Mouse (Mus musculus) heart, embryonic 12.5 days (tissue): ENCODE measurements around the gene Cdh22. TPM values are rescaled to one million over a fixed set of nuclear protein-coding genes. Genes with fewer than 3 reads are reported as not detected.

Source experiments
- ATAC-seq: fragments of 200-750 bp; cut with Nextera tagmentation; 2 replicates; pipeline ENCODE4 v1.8.0; 2017; ENCODE audit warnings: moderate TSS enrichment, moderate library complexity; ENCODE audit not compliant: insufficient number of reproducible peaks, low FRiP score
- H3K27ac ChIP-seq: fragments of 300-500 bp; sonication (generic); 2 replicates; pipeline ENCODE4 v1.5.1; 2016; ENCODE audit warnings: mild to moderate bottlenecking, moderate library complexity; ENCODE audit not compliant: poor library complexity, severe bottlenecking
- H3K27me3 ChIP-seq: fragments of 300-500 bp; sonication (generic); replicated peaks from 2 replicates; pipeline ENCODE4 v1.6.1; 2016; ENCODE audit warnings: mild to moderate bottlenecking, moderate library complexity
- H3K36me3 ChIP-seq: fragments of 300-500 bp; sonication (generic); 2 replicates; pipeline ENCODE4 v1.6.1; 2016; ENCODE audit warnings: mild to moderate bottlenecking, moderate library complexity
- H3K4me1 ChIP-seq: fragments of 300-500 bp; sonication (generic); replicated peaks from 2 replicates; pipeline ENCODE4 v1.6.1; 2016; ENCODE audit warnings: mild to moderate bottlenecking
- H3K4me2 ChIP-seq: fragments of 300-500 bp; sonication (generic); 2 replicates; pipeline ENCODE4 v1.6.1; 2016; ENCODE audit warnings: mild to moderate bottlenecking, moderate library complexity
- H3K4me3 ChIP-seq: fragments of 300-500 bp; sonication (generic); 2 replicates; pipeline ENCODE4 v1.5.1; 2016; ENCODE audit warnings: mild to moderate bottlenecking
- H3K9ac ChIP-seq: fragments of 300-500 bp; sonication (generic); 2 replicates; pipeline ENCODE4 v1.6.1; 2016; ENCODE audit warnings: mild to moderate bottlenecking, moderate library complexity
- H3K9me3 ChIP-seq: fragments of 300-500 bp; sonication (generic); replicated peaks from 2 replicates; pipeline ENCODE4 v1.6.1; 2016; ENCODE audit warnings: mild to moderate bottlenecking, moderate library complexity
- WGBS: fragments of 180-500 bp; shearing (Covaris S2); methylation state at CpG from one replicate; pipeline ENCODE4 v1.1.7; 2016; 5-methylcytosine and 5-hydroxymethylcytosine counted together
- polyA plus RNA-seq: library from polyadenylated mRNA; unstranded; fragments of >200 nt; fragmentation: Nextera tagmentation; extraction: Ambion mirVana; gene quantifications from 2 replicates; pipeline ENCODE4 v1.2.1, GENCODE M21; 2016

Cdh22 gene
- polyA plus RNA-seq, 1 experiment from 2014 or later, result not detected

- peaks cover 12% of the 10 kb centered on the region; the same call in 1 of the 2 replicates for H3K4me1 ChIP-seq
- ATAC-seq, result no peak
- no peak overlapping the region for H3K27ac ChIP-seq
- no peak overlapping the region for H3K4me2 ChIP-seq
- no peaks in the 10 kb centered on the region for H3K9me3 ChIP-seq
- peaks cover 88% of the 10 kb centered on the region for H3K27me3 ChIP-seq
- no peaks in the 10 kb centered on the region for H3K36me3 ChIP-seq
- no peak overlapping the region for H3K4me3 ChIP-seq
- WGBS, result 63% methylated on average over 8 of the region's 8 CpGs
- H3K9ac ChIP-seq, result no peak overlapping the region
Observed at GRCm38 (mm10) chr2:165078045-165078444, 156.6 kb downstream of the Cdh22 start.

- H3K9me3 ChIP-seq, result no peaks in the 10 kb centered on the region
- no peak overlapping the region for H3K4me3 ChIP-seq
- no peak for ATAC-seq
- H3K4me1 ChIP-seq, result peaks cover 12% of the 10 kb centered on the region; the same call in 1 of the 2 replicates
- peaks cover 96% of the 10 kb centered on the region for H3K27me3 ChIP-seq
- H3K4me2 ChIP-seq, result no peak overlapping the region
- no peaks in the 10 kb centered on the region for H3K36me3 ChIP-seq
- H3K27ac ChIP-seq, result no peak overlapping the region
- no peak overlapping the region for H3K9ac ChIP-seq
- 9% methylated on average over 9 of the region's 9 CpGs for WGBS
Observed at GRCm38 (mm10) chr2:165077055-165077454, 157.6 kb downstream of the Cdh22 start.

DNA sequence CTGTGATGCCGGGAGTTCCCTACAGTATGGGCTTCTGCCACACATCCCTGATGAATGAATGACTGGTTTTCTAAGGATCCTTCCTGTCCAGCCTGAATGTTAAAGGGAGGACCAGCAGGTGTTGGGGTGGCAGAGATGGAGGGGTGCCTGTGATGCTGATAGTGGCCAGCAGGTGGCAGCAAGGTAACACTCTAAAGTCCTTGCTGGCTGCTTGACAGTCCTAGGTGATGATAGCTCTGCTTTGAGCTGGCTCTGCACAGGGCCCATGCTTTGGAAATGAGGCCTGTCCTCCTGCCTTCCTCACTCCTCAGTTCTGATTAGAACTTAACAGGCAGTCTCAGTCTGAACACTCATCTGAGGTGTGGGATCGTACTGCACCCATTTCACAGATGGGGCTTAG is 159.7 kb downstream of the Cdh22 start:
- ATAC-seq, result 0 out of 2 replicates have a peak, but pooled peaks have one; percentile 27
- Histone ChIP-seq H3K9ac (no peak overlapping the region), H3K4me2 (no peak overlapping the region), H3K4me1 (peaks cover 12% of the 10 kb centered on the region), H3K27me3 (peaks cover 94% of the 10 kb centered on the region), H3K9me3 (no peaks in the 10 kb centered on the region), H3K4me3 (no peak overlapping the region), H3K27ac (no peak overlapping the region), H3K36me3 (no peaks in the 10 kb centered on the region)
- 32% methylated on average over 2 of the region's 2 CpGs for WGBS

- 27% methylated on average over 11 of the region's 11 CpGs for WGBS
- H3K36me3 ChIP-seq, result no peaks in the 10 kb centered on the region
- peak; percentile 54; the same call in 1 of the 2 replicates for ATAC-seq
- H3K4me1 ChIP-seq, result peaks cover 12% of the 10 kb centered on the region
- no peak overlapping the region for H3K4me3 ChIP-seq
- no peak overlapping the region for H3K9ac ChIP-seq
- H3K4me2 ChIP-seq, result no peak overlapping the region
- no peak overlapping the region for H3K27ac ChIP-seq
- peaks cover 94% of the 10 kb centered on the region for H3K27me3 ChIP-seq
- no peaks in the 10 kb centered on the region for H3K9me3 ChIP-seq
Observed at GRCm38 (mm10) chr2:165074081-165074884, 160.4 kb downstream of the Cdh22 start.

DNA sequence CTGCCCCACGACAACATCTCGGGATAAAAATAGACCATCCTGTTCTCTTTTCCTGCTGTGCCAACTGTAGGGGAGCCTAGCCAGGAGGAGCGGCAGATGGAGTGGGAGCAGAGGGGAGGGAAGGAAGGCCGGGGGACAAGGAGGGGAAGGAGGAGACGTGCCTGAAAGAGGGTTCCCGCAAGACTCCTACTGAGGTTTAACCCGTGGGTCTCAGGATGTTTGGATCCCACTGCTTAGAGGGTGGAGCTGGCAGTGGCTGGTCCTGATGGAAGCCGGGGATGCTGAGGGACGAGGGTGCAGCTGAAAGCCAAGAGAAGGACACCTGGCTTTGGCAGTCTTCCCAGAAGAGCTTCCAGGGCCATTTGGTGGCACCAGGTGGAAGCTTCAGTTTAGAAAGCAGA is 161.3 kb downstream of the Cdh22 start:
- H3K4me1 ChIP-seq, result peaks cover 12% of the 10 kb centered on the region
- no peaks in the 10 kb centered on the region for H3K36me3 ChIP-seq
- no peaks in the 10 kb centered on the region for H3K9me3 ChIP-seq
- peaks cover 92% of the 10 kb centered on the region for H3K27me3 ChIP-seq
- ATAC-seq, result no peak
- 21% methylated on average over 9 of the region's 9 CpGs for WGBS
- H3K27ac ChIP-seq, result no peak overlapping the region
- no peak overlapping the region for H3K4me2 ChIP-seq
- no peak overlapping the region for H3K4me3 ChIP-seq
- H3K9ac ChIP-seq, result no peak overlapping the region

GRCm38 (mm10) chr2:165070096-165070816 is 164.4 kb downstream of the Cdh22 start:
- ATAC-seq, result 0 out of 2 replicates have a peak, but pooled peaks have one; percentile 16
- Histone ChIP-seq H3K27me3 (peaks cover 72% of the 10 kb centered on the region), H3K27ac (no peak overlapping the region), H3K9ac (no peak overlapping the region), H3K36me3 (no peaks in the 10 kb centered on the region), H3K4me2 (peak overlapping the region; percentile 35; the same call in 1 of the 2 replicates), H3K9me3 (no peaks in the 10 kb centered on the region), H3K4me3 (no peak overlapping the region), H3K4me1 (peaks cover 12% of the 10 kb centered on the region)
- 18% methylated on average over 23 of the region's 23 CpGs for WGBS

DNA sequence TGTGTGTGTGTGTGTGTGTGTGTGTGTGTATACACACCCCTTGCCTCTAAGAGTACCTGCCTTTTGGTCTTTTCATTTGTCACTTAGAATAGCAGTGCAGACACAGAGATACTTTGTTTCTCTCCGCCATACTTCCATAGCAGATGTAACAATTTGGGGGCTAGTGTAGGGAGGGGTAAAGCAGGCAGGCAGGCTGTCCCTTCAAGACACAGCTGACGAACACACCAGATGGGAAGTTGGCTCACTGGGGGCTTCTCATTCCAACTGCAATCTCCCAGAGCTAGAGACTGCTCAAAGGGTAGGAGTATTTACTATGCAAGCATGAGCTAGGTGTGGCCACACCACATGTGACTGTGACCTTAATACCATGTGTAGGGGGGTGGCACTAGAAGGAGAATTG is 165.8 kb downstream of the Cdh22 start:
- no peak overlapping the region for H3K9ac ChIP-seq
- ATAC-seq, result no peak
- H3K27me3 ChIP-seq, result peaks cover 58% of the 10 kb centered on the region
- no peak overlapping the region for H3K27ac ChIP-seq
- H3K36me3 ChIP-seq, result no peaks in the 10 kb centered on the region
- 84% methylated on average over 2 of the region's 2 CpGs for WGBS
- no peak overlapping the region for H3K4me2 ChIP-seq
- no peaks in the 10 kb centered on the region for H3K9me3 ChIP-seq
- no peak overlapping the region for H3K4me3 ChIP-seq
- H3K4me1 ChIP-seq, result peaks cover 7% of the 10 kb centered on the region

DNA sequence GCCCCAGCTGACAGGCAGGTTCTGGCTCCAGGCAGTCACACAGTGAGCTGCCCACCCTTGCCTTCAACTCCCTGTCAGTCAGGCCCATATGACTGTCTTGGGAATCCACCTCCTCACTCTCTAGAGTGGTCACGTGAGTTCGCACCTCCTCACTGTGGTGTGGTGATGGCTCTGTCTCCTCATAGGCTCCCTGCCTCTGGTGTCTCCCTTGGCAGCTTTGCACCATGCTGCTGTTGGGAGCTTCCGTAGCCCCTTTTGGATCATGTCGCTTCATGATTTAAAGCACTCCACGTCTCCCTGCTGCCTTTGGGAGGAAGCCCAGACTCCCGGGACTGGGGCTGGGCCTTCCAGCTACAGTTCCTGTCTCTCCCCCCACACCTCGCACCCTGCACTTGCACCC is 170.2 kb downstream of the Cdh22 start:
- Histone ChIP-seq H3K36me3 (no peaks in the 10 kb centered on the region), H3K4me3 (no peak overlapping the region), H3K27me3 (peaks cover 31% of the 10 kb centered on the region), H3K27ac (no peak overlapping the region), H3K4me1 (no peaks in the 10 kb centered on the region), H3K9me3 (no peaks in the 10 kb centered on the region), H3K4me2 (no peak overlapping the region), H3K9ac (no peak overlapping the region)
- 52% methylated on average over 7 of the region's 7 CpGs for WGBS
- no peak for ATAC-seq

DNA sequence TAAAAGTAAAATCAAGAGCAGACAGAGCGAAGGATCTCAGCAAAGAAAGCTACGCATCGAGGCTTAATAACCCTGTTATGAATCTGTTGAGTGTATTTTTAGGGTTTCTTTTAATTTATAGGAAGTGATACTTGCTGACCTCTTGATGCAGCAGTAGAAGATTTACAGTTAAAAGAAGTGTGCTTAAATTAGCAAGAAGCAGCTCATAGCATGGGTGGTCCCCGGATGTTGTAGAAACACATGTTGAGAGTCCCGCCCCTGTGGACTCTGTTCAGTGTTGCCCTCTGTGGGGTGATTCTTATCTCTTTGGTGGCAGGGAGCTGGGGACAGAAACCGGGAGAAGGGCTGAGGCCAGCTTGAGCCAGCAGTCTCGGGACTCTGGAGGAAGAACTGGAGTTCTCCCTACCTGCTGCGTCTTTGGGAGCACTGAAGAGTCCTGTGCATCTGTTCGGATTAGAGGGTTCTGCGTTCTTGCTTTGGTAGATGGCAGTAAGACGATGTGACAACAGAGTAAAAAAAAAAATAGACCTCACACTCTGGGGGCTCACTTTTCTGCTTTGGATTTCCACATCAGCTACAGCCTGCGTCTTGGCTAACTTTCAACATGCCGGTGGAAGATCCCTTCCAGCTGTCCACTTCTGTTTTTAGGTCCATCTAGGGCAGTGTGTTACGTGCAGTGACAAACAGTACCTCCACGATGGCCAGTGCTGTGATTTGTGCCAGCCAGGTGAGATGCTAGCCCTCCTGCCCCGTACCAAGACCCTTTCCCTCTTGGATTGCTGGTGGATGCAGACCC is 172.8 kb downstream of the Cdh22 start:
- no peaks in the 10 kb centered on the region for H3K36me3 ChIP-seq
- no peaks in the 10 kb centered on the region for H3K4me1 ChIP-seq
- H3K4me2 ChIP-seq, result no peak overlapping the region
- no peak for ATAC-seq
- H3K4me3 ChIP-seq, result no peak overlapping the region
- H3K27me3 ChIP-seq, result peaks cover 26% of the 10 kb centered on the region
- H3K9me3 ChIP-seq, result no peaks in the 10 kb centered on the region
- WGBS, result 70% methylated on average over 16 of the region's 16 CpGs
- no peak overlapping the region for H3K27ac ChIP-seq
- H3K9ac ChIP-seq, result no peak overlapping the region
